Comparison of ENCODE assay signal across 9 mouse cellular contexts in genomic region chr6:70880714-70881304, GRCm38 (mm10). TPM values are rescaled to one million over a fixed set of nuclear protein-coding genes. Genes with fewer than 3 reads are reported as not detected.
DNase-seq lines count a peak whose midpoint lies in the region; ATAC-seq and TF ChIP-seq lines count a peak whose summit lies in the region.
"Had no signal": no experiment of that assay in that cellular context is flagged by ENCODE, and none has a peak within 500 bp of the region (broad histone marks: within the 10 kb centered on the region; RNA-seq: fewer than 3 reads in every experiment).

No protein-coding gene starts in this region.

- H3K9ac ChIP-seq in heart, embryonic 12.5 days: no peak overlapping the region
- H3K9ac ChIP-seq in intestine, embryonic 15.5 days: no peak overlapping the region
- no peak overlapping the region for H3K9ac ChIP-seq in midbrain, embryonic 14.5 days (replicated peaks; ENCODE audit: low read length)
- H3K9ac ChIP-seq: stomach, embryonic 15.5 days had no signal

- ATAC-seq in heart, embryonic 12.5 days (ENCODE audit: insufficient number of reproducible peaks, low FRiP score): no peak
- peak; percentile 72 for ATAC-seq in intestine, embryonic 15.5 days
- ATAC-seq in midbrain, embryonic 14.5 days (ENCODE audit: low FRiP score, low TSS enrichment): peak; percentile 17; the same call in 1 of the 2 replicates

- no peak overlapping the region for H3K4me3 ChIP-seq in heart, embryonic 12.5 days
- no peak overlapping the region for H3K4me3 ChIP-seq in intestine, embryonic 15.5 days (replicated peaks)
- H3K4me3 ChIP-seq in midbrain, embryonic 14.5 days (replicated peaks; ENCODE audit: low read depth, low read length): no peak overlapping the region
- no peak overlapping the region for H3K4me3 ChIP-seq in small intestine, adult 2 months (ENCODE audit: low read depth, low read length)
- H3K4me3 ChIP-seq: stomach, embryonic 15.5 days had no signal

- no peaks in the 10 kb centered on the region for H3K27me3 ChIP-seq in heart, embryonic 12.5 days (replicated peaks)
- no peaks in the 10 kb centered on the region for H3K27me3 ChIP-seq in intestine, embryonic 15.5 days (replicated peaks)
- H3K27me3 ChIP-seq in midbrain, embryonic 14.5 days (ENCODE audit: control insufficient read depth, insufficient read depth, low read length): no peaks in the 10 kb centered on the region
- H3K27me3 ChIP-seq in small intestine, adult 2 months (ENCODE audit: control insufficient read depth, insufficient read depth, low read length): no peaks in the 10 kb centered on the region
- H3K27me3 ChIP-seq: stomach, embryonic 15.5 days had no signal

- no peak overlapping the region for H3K27ac ChIP-seq in heart, embryonic 12.5 days (ENCODE audit: poor library complexity, severe bottlenecking)
- H3K27ac ChIP-seq in intestine, embryonic 15.5 days: no peak overlapping the region
- no peak overlapping the region for H3K27ac ChIP-seq in midbrain, embryonic 14.5 days (replicated peaks; ENCODE audit: low read depth, low read length)
- H3K27ac ChIP-seq in small intestine, adult 2 months (ENCODE audit: insufficient read depth, low read depth, low read length): no peak overlapping the region
- H3K27ac ChIP-seq: stomach, embryonic 15.5 days had no signal

- peak; percentile 78 to 93 for DNase-seq in heart, adult 18-20 months
- DNase-seq in cerebellum, postnatal 14 days: peak; percentile 90
- DNase-seq in frontal cortex, postnatal 36 days (ENCODE audit: low spot score in 2 of 2): peak; percentile 84 to 91
- peak; percentile 54 to 79 for DNase-seq in left cerebral cortex, postnatal 10 days (ENCODE audit: extremely low spot score in 1 of 2, low spot score in 2 of 2)
- DNase-seq in midbrain, embryonic 14.5 days: peak; percentile 88

- H3K9me3 ChIP-seq in heart, embryonic 12.5 days (replicated peaks): no peaks in the 10 kb centered on the region
- no peaks in the 10 kb centered on the region for H3K9me3 ChIP-seq in intestine, embryonic 15.5 days
- no peaks in the 10 kb centered on the region for H3K9me3 ChIP-seq in midbrain, embryonic 14.5 days (ENCODE audit: control insufficient read depth, low read length)
- H3K9me3 ChIP-seq: stomach, embryonic 15.5 days had no signal

- no peak overlapping the region for H3K4me2 ChIP-seq in heart, embryonic 12.5 days
- no peak overlapping the region for H3K4me2 ChIP-seq in intestine, embryonic 15.5 days (replicated peaks)
- H3K4me2 ChIP-seq in midbrain, embryonic 14.5 days (ENCODE audit: low read length): no peak overlapping the region
- H3K4me2 ChIP-seq: stomach, embryonic 15.5 days had no signal

- peak; percentile 80; the same call in 1 of the 2 replicates for TF ChIP-seq CTCF in small intestine, adult 2 months (IDR thresholded peaks at IDR 0.05; ENCODE audit: extremely low read depth, insufficient read length, insufficient replicate concordance, low read depth, low read length)

- intact Hi-C loops in left cerebral cortex, postnatal 10 days (cut with DNase I): loop anchor here (1.0 kb wide), 1 partner anchor 69 kb away; no protein-coding TSS in a partner anchor

- peaks cover 50% of the 10 kb centered on the region for H3K36me3 ChIP-seq in heart, embryonic 12.5 days
- H3K36me3 ChIP-seq in intestine, embryonic 15.5 days: peaks cover 10% of the 10 kb centered on the region
- peaks cover 39% of the 10 kb centered on the region for H3K36me3 ChIP-seq in midbrain, embryonic 14.5 days (ENCODE audit: control insufficient read depth, insufficient read depth, low read length)
- H3K36me3 ChIP-seq in small intestine, adult 2 months (ENCODE audit: control insufficient read depth, insufficient read depth, low read length): peaks cover 49% of the 10 kb centered on the region

- H3K4me1 ChIP-seq in heart, embryonic 12.5 days (replicated peaks): no peaks in the 10 kb centered on the region
- no peaks in the 10 kb centered on the region for H3K4me1 ChIP-seq in intestine, embryonic 15.5 days (replicated peaks)
- H3K4me1 ChIP-seq in midbrain, embryonic 14.5 days (ENCODE audit: control insufficient read depth, insufficient read depth, low read length): no peaks in the 10 kb centered on the region
- H3K4me1 ChIP-seq in small intestine, adult 2 months (ENCODE audit: control insufficient read depth, insufficient read depth, insufficient read length, low read length): no peaks in the 10 kb centered on the region
- H3K4me1 ChIP-seq: stomach, embryonic 15.5 days had no signal

- TF ChIP-seq POLR2A in small intestine, adult 2 months (IDR thresholded peaks at IDR 0.05; ENCODE audit: low read depth, low read length): no peak

- WGBS in heart, embryonic 12.5 days: 12% methylated on average over 5 of the region's 5 CpGs
- WGBS in intestine, embryonic 15.5 days: 15% methylated on average over 5 of the region's 5 CpGs
- WGBS in midbrain, embryonic 14.5 days: 18% methylated on average over 5 of the region's 5 CpGs
- WGBS in small intestine, adult 2 months: 6% methylated on average over 5 of the region's 5 CpGs

RNA-seq across cellular contexts. Expression of gene Eif2ak3, which starts 36.5 kb away (rescaled TPM):
- 1 to 10 TPM; 6.9 to 7.5 TPM for total RNA-seq in heart, adult 18-20 months (2021)
- 9.5 and 10.8 TPM in 2 replicates for polyA plus RNA-seq in heart, embryonic 12.5 days (2016; fragmentation: Nextera tagmentation; extraction: Ambion mirVana)
- 9.7 and 9.9 TPM in 2 replicates for polyA plus RNA-seq in intestine, embryonic 15.5 days (2015; fragmentation: Nextera tagmentation; extraction: Ambion mirVana)
- 10 to 100 TPM; 17.8 to 20.2 TPM for total RNA-seq in left cerebral cortex, postnatal 10 days (2021)
- 10.6 and 13.4 TPM in 2 replicates for polyA plus RNA-seq in midbrain, embryonic 14.5 days (2014; fragmentation: Nextera tagmentation; extraction: Ambion mirVana)
- 12.5 and 24.5 TPM in 2 replicates for polyA plus RNA-seq in small intestine, adult 2 months (2012; rRNA removed)

RNA-seq across cellular contexts. Expression of gene Tex37, which starts 37.9 kb away (rescaled TPM):
- total RNA-seq in heart, adult 18-20 months (2021): not detected
- polyA plus RNA-seq in heart, embryonic 12.5 days (2016; fragmentation: Nextera tagmentation; extraction: Ambion mirVana): not detected in 2 replicates
- polyA plus RNA-seq in intestine, embryonic 15.5 days (2015; fragmentation: Nextera tagmentation; extraction: Ambion mirVana): not detected in 2 replicates
- total RNA-seq in left cerebral cortex, postnatal 10 days (2021): not detected
- not detected in 2 replicates for polyA plus RNA-seq in midbrain, embryonic 14.5 days (2014; fragmentation: Nextera tagmentation; extraction: Ambion mirVana)
- polyA plus RNA-seq in small intestine, adult 2 months (2012; rRNA removed): not detected in 2 replicates
- polyA plus RNA-seq: stomach, embryonic 15.5 days had no signal
